Mouse (Mus musculus): ENCODE data around the gene Eci3.
"Not testable (repeated sequence)": the region's sequence is repeated elsewhere in the genome, so short reads cannot be mapped to it uniquely, and the experiment has no call there.

Gene Eci3

DNA sequence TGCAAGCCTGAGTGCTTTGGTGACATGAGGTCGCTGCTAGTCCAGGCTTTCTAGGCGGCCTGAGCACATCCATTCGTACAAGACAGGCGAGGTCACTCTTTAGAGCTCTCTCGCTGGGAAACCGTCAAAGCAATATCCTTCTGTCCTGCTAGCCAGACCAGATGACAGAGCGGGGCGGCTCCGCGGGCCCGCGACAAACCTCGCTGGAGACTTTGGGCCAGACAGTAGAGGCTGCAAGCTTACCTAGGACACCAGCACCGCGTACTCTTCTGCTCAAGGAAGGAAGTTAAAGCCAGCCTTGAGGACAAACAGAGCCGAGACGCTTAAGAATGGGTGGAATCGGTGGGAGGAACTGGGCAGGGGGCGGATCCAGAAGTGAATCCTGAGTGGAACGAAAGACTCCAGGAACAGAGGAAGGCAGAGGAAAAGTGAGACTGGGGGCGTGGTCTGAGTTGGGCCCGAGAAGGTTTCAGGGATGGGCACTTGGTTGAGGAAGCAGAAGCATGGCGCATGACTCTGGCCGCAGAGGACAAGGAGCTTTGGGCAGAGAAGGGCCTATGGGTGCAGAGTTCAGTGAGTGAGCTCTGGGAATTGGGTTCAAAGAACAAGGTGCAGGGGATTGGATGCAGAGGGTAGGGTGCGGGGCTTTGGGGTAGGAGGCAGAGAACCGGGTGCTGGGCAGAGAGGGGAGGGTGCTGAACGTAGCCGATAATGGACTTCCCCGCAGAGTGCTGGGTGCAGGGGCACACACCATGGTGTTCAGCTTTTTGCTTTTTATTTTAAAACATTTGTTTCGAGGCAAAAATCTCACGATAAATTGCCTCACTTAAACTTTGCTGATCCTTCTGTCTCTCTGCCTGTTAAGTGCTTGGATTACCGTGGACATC lies at the start of gene Eci3:
Gene Eci3, minus strand, starts transcription at position 300 of the 887 bp plus-strand sequence.
- peak; percentile 59 for DNase-seq (ENCODE audit: low spot score)

DNA sequence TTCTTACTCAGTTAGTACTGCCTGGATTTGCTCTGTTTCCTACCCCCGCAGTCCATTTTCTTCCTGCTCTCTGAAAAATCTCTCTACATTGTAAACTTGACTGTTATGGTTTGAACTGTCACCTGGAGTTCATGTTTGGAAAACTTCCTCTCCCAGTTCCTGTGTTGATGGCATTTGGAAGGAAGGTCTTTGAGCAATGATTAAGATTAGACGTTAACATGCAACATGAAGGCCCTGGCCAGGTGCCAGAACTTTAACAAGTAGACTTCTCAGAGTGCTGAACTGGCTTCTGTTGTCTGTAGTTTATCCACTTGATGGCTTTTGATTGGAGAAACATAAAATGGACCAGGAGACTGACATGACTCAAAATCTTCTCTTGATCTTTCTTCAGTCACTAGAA lies 32.3 kb upstream of the Eci3 start:
- DNase-seq (ENCODE audit: low spot score): no peak

DNA sequence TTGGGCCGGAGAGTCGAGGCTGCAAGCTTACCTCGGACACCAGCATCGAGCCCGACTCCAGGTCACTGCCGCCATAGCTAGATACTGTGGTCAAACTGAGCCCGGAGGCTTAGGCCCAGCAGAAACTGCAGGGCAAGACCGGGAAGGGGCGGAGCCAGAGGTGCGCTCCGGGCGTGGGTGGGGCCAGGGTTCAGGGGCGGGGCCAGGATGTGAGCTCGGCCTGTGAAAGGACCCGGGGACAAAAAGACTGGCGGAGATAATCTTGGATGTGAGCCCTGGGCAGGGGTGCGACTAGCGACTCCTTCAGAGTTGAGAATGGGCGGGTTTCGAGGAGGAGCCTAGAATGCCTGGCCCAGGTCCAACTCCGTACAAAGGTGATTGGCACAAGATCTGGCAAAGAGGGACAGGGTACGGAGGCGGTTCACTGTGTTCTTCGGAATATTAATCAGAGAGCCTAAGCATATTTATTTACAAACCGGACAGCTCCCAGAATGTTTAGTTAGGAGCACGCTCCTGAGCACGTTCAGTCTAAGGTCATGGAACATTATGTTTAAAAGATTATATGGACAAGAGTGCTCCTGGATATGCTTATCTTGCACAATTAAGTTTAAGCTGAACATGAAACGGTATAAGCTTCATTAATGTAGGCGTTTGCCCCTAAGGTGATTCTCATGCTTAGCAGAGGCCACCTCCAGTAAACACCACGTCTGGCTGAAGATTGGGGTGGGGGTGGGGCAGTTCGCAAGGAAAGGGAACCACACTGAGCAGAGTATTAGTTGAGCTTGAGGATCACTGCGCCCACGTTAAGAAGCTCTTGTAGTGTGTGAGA lies 30.6 kb upstream of the Eci3 start:
- DNase-seq (ENCODE audit: low spot score): peak; percentile 94

DNA sequence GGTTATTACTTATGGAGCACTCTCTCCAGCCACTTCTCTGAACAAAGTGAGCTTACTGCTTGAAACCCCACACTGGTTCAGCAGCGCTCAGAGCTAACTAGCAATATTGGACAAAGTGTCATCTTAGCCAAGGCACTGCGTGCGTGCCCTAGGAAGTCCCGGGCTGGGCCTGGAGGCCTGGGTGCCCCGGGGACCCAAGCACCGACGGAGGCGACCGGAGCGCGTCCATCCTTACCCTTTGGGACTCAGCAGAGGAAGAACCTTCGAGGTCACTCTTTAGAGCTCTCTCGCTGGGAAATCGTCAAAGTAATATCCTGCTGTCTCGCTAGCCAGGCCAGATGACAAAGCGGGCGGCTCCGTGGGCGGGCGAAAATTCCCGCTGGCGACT lies 30.0 kb upstream of the Eci3 start:
- no peak for DNase-seq (ENCODE audit: low spot score)

DNA sequence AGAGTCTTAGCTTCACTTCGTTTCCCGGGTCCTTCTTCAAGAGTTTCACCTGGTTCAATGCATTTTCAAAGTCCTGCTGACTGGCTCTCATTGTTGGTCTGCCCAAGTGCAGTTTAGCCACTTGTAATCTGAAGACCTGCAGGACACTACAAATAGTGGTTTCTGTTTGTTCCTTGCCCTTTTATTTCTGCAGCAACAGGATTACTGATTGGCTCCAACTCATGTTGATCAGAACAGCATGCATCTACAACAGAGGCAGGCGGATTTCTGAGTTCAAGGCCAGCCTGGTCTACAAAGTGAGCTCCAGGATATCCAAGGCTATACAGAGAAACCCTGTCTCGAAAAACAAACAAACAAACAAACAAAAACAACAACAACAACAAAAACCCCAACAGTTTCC lies 29.5 kb upstream of the Eci3 start:
- DNase-seq (ENCODE audit: low spot score): no peak

DNA sequence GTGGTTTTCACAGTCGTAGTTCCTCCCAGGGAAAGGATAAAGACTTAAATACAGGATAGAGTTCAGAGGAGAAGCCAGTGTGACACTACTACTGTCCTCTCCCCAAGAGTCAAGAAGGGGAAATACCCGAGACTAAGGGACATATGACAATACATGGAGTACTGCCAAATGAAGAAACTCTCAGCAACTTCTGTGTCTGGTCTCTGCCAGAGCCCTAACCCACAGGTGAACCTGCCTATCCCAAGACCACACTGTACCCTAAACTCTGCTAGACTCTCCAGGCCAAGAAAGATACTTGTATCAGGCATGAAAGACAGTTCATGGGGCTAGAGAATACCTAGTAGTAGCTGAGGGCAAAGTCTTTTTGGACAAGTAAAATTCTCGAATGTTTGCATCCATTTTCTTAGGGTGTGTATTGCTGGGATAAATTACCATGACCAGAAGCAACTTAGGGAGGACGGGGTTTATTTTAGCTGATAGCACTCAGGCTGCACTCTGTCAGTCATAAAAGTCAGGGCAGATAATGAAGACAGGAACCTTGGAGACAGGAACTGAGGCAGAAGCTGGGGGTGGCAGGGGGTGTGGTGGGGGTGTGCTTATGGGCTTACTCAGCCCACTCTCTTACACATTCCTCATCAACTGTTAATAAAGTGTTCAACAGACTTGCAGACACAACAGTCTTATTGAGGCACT lies 28.1 kb upstream of the Eci3 start:
- no peak for DNase-seq (ENCODE audit: low spot score)

DNA sequence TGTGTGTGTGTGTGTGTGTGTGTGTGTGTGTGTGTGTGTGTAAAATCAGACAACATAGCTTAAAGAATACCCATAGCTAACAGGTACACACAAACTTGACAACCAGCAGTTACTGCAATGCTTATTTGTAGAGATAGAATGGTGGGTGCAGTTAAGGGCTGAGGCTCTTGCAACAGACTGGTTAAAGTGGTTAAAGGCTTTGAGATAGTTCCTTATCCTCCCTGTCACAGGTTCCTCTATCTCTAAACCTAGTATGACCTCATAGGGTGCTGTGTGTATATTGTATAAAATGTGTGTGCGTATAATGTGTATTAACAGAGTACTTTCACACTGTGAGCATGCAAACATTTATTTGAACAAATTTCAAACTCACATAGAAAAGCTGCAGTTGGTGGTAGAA lies 19.9 kb upstream of the Eci3 start:
- not testable (repeated sequence) for DNase-seq (ENCODE audit: low spot score)

DNA sequence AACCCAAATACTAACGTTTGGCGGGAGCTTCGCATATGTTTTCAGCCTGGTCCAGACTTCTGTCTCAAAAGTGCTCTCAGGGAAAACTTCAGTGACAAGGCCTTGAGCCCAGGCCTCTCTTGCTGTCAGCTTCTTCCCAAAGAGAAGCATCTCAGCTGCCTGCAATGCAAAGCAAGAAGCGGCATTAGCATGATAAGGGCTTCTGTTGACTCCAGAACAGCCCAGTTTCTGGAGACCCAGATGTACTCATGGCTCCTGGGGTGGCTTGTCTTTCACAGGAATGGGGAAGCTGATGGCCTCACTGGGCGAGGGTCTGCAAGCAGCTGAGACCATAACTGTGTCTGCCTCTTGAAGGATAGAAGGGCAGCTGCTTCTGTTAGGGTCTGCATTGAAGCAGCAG lies 15.0 kb upstream of the Eci3 start:
- DNase-seq (ENCODE audit: low spot score): not testable (repeated sequence)

DNA sequence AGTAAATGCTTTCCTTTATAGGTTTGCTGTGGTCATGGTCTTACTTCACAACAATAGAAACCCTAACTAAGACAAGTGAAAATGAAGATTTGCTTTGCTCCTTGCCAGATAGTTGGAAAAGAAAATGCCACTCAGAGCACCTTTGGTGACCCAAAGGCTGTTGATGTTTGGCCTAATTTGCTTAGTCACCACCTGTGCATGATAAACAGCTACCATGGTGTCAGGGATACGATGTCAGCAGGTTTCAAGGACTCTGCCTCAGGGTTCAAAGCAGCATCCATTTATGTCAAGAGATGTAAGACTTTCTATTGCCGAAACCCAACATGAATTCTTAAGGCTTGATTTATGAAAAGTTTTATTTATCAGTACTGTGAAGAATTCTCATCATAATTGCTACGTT lies 13.8 kb upstream of the Eci3 start:
- DNase-seq (ENCODE audit: low spot score): no peak

DNA sequence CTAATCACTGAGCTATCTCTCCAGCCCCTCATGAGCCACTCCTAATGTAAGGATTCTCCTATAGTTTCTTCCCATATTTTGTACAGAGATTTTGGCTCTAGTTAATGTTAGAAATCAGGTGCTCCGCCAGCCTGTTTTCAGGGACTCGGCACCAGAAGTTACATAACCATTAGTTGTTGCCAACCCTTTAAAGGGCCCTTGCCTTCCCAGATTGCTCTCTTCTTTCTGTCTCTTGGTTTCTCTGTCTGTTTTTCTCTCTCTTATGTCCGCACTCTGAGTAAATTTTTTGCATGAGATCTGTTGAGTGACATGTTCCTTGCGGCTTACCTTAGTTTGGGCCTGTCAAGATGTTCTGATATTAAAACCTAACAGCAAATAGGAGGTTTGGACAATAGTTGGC lies 12.5 kb upstream of the Eci3 start:
- DNase-seq (ENCODE audit: low spot score): no peak

DNA sequence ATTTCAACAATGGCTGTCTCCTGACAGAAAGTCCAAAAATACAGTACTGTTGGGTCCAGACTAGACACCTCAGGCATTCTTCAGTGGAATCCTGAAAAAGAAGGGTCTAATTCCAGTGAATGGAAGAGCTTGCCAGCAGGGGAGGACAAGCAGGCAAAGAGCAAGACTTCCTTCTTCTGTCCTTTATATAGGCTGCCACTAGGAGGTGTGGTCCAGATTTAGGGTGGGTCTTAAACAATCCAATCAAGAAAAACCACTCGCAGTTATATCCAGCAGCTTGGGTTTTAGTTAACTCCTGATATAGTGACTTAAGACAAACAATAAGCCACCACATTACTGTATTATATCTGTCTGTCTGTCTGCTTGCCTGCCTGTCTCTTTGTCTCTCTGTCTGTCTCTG lies 10.2 kb upstream of the Eci3 start:
- DNase-seq (ENCODE audit: low spot score): peak; percentile 17

DNA sequence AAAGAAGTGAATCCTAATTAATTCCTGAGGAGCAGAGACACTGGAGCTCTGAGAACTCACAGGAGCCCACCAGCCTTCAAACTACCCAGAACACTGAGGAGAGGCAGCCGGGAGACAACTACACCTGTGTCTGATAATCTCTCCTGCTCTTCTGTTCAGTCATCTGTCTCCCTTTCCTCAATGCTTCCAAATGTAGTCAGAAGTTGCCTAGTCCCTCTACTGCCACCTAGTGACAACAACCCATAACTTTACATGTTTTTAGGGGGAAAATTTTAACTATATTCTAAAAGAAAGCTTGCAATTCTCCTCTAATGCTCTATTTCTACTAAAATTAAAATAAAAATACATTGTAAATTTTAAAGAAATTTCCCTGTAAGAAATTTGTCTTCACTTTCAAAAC lies 9.5 kb upstream of the Eci3 start:
- peak; percentile 57 for DNase-seq (ENCODE audit: low spot score)

DNA sequence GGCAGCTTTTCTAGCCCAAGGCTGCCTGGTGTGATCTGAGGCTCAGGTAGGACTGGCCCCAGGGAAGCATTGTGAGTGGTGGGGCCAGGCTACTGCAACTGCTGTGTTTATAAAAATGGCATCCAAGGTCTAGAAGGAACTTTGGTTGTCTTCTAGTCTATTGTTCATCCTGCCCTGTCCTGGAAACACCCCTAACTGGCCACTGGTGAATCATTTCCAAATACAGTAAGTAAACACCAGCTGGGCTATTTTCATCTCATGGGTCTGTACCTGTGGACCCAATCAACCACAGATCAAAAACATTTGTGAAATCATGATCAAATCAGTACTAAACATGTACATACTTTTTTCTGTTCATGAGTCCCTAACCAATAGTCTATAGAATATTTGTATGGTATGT lies 8.8 kb upstream of the Eci3 start:
- not testable (repeated sequence) for DNase-seq (ENCODE audit: low spot score)

DNA sequence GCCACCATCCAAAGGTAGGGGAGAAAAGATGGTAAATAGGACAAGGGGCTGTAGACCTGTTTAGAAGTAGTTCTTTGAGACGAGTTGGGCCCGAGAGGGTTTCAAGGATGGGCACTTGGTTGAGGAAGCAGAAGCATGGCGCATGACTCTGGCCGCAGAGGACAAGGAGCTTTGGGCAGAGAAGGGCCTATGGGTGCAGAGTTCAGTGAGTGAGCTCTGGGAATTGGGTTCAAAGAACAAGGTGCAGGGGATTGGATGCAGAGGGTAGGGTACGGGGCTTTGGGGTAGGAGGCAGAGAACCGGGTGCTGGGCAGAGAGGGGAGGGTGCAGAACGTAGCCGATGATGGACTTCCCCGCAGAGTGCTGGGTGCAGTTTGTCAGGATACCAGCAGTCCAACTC lies 2.0 kb upstream of the Eci3 start:
- not testable (repeated sequence) for DNase-seq (ENCODE audit: low spot score)

DNA sequence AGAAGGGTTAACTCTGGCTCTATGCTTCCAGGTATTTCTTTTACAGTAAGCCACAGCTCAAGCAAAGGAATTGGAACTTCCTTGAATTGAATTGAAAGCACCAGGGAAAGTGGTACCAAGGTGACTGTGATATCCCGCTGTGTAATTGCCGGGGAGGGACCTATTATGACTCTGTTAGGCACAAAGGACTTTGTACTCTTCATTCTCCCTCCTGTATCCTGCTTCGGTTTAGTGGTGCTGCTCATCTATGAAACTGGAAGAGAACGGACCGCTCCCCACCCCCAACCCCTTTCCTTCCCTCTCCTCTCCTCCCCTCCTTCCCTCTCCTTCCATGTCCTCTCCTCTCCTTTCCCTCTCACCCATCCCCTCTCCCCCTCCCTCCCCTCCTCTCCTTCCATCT lies 1.3 kb upstream of the Eci3 start:
- DNase-seq (ENCODE audit: low spot score): peak; percentile 24

DNA sequence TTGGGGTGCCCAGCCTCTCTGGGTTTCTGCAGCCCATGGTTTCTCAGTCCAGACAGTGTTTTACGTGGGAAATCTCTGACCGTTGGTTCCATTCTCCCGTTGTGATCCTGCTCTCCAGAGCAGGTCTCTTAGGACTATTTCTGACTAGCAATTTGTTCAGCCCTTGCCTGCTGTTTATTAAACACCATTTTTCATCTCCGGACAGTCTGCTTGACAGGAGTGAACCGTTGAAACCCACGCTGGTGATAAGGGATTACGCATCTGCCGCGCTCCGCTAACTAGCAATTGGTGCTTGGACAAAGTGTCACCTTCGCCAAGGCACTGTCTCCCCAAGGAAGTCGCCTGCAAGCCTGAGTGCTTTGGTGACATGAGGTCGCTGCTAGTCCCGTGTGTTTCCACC lies 809 bp upstream of the Eci3 start:
- peak; percentile 25 for DNase-seq (ENCODE audit: low spot score)

DNA sequence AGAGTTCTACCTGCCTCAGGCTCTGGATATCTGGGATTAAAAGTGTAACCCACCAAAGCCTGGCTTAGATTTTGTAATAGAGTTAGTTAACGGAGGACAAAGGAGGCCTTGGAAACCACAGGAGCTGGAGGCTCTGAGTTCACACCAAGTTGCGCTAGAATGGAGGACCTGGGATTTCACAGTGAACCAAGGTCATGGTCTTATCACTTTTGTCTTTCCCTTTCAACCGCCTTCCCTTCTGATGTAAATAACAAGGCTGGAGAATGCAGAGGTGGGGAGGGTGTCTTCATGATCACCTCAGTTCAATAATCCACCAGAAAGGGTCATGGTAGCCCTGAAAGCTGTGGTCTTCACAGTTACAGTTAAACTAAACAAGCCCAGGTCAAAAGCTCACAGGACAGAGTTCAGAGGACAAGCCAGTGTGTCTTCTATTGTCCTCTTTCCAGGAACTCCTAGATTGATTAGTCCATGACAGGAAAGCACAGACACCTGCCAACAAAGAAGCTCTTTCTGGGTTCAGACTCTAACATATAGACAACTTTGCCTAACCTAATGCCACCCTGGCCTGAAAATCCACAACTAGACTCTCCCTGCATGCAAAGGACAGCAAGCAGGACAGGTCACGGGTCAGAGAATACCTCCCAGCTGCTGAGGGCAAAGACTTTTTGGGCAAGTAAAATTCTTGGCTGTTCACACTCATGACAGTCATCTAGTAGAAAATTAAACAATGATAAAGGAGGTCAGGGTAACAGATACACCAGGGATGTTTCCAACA lies 2.4 kb downstream of the Eci3 start:
- DNase-seq (ENCODE audit: low spot score): no peak

DNA sequence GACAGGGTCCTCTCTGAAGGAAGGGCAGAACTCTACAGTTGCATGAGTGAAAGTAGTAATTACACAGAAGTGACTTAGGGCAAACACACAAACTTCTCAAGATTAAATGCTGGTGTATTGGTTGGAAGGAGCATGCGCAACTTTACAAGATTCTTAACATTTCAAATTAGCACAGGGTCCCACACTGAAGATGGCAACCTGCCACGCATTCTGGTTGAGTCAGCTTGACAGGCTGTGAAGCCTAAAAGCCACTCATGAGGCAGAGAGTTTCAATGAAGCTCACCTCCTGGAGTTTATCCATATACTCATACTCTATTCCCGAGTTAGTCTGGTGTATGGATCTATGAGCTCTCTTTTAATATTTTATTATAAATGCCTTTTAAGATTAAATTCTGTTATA lies 5.5 kb downstream of the Eci3 start:
- DNase-seq (ENCODE audit: low spot score): not testable (repeated sequence)

DNA sequence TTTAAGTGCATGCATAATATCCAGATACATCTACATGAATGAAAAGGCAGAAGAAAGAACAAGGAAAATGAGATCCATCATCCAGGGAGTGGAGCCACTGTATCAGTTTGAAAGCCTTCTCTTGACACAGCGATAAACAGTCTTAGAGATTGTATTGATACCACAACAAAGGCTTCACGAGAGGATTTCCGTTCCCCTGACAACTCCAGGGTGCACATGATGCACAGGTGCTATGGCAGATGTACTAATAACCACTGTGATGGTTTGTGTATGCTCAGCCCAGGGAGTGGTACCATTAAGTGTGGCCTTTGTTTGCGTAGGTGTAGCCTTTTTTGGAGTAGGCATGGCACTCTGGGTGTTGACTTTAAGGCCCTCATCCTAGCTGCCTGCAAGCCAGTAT lies 6.7 kb downstream of the Eci3 start:
- DNase-seq (ENCODE audit: low spot score): no peak

DNA sequence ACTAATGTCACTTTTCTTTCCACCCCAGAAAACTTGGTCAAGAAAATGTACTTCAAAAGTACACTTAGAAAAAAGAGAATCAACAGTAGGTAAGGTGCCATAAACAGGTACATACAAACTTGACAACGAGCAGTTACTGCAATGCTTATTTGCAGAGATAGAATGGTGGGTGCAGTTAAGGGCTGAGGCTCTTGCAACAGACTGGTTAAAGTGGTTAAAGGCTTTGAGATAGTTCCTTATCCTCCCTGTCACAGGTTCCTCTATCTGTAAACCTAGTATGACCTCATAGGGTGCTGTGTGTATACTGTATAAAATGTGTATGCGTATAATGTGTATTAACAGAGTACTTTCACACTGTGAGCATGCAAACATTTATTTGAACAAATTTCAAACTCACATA lies 12.2 kb downstream of the Eci3 start:
- not testable (repeated sequence) for DNase-seq (ENCODE audit: low spot score)

DNA sequence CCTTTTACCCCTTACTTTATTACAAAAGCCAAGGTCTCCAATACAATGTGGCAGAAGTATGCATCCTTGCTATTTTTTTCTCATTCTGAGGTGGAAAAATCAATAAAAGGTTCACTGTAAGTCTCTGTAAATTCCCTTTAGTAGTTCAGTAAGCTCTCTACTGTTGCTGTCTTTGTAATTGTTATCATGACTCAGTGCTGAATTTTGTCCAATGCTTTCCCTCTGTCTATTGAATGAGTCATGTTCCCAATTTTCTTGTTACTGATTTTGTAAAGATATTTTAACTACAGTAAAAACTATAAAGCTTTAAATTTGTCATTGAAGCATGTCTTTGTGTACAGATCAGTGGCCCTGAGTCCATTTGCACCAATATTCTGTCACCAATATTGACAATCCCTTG lies 21.2 kb downstream of the Eci3 start:
- DNase-seq (ENCODE audit: low spot score): no peak

Measured in retina, embryonic 14.5 days (tissue).